Mouse (Mus musculus) brown adipose tissue, adult 24 weeks (tissue): ENCODE results near the gene Tenm2. TPM values are rescaled to one million over a fixed set of nuclear protein-coding genes. Genes with fewer than 3 reads are reported as not detected.

Experiments
- H3K27ac ChIP-seq: fragments of 200-500 bp; replicated peaks from 2 replicates; pipeline ENCODE4 v1.5.1; 2012; ENCODE audit warnings: low read depth, mild to moderate bottlenecking, low read length
- H3K4me1 ChIP-seq: fragments of 200-500 bp; 2 replicates; pipeline ENCODE4 v1.6.1; 2012; ENCODE audit warnings: low read length, mixed read lengths; ENCODE audit not compliant: control insufficient read depth, insufficient read depth, insufficient read length
- H3K4me3 ChIP-seq: fragments of 200-500 bp; 2 replicates; pipeline ENCODE4 v1.5.1; 2012; ENCODE audit warnings: low read depth, mild to moderate bottlenecking, low read length, moderate library complexity; ENCODE audit not compliant: insufficient read depth
- polyA plus RNA-seq: library from polyadenylated mRNA; stranded (reverse); fragments of >200 nt; gene quantifications from 2 replicates; pipeline ENCODE4 v1.2.4, GENCODE M21; 2012; ENCODE audit not compliant: missing spikeins, insufficient read depth, insufficient read length

Tenm2 gene
- polyA plus RNA-seq, 1 experiment = not detected

DNA sequence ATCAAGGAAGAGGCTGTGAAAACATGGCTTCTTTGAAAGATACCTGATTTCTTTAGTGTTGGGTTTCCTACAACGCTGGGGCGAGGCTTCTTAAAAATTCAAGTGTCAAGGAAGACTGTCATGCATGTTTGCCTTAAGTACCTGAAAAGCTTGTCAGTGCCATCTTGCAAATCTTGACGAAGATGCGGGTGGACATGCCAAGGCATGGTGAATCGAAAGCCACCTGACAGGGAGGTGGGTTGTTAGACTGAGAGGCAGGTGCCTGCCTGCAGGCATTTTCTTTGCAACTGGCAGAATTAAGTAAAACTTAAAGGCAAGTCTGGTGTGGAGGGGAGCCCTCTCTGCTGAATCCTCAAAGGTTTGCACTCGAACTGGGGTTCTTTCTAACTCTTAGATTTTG lies 949.5 kb downstream of the Tenm2 start:
- no peak overlapping the region for H3K27ac ChIP-seq
- no peaks in the 10 kb centered on the region for H3K4me1 ChIP-seq
- no peak overlapping the region for H3K4me3 ChIP-seq

DNA sequence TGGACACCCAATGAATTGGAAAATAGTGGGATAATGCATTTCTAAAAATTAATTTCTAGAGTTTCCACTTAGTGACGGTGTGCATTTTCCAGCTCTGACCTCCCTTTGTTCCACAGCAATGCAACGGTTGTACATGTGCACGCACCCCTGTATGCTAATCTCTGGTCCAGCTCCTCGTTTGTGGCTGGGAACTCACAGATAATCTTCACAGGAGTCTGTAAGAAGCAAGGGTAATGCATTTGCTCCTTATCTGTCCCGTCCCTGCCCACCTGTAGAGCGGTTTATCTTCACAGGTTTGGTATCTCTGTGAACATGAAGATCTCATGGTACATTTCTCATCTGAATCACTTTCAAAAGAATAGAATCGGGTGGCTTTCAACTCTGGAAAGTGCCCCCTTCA lies 955.2 kb downstream of the Tenm2 start:
- Histone ChIP-seq H3K27ac (no peak overlapping the region), H3K4me1 (no peaks in the 10 kb centered on the region), H3K4me3 (no peak overlapping the region)

DNA sequence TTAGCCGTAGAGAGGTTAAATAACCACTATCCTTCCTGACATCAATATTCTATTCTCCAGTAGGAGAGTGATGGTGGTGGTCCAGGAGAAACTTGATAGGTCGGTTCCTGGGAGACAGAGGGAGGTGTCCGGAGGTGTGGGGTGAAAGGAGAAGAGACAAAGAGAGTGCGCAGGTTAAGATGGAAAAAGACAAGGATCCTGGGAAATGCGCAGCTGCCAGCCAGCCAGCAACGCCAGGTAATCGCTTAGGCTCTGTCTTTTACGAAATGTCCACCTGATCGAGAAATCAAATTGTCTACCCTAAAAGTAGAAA lies 957.9 kb downstream of the Tenm2 start:
- no peak overlapping the region for H3K27ac ChIP-seq
- no peak overlapping the region for H3K4me3 ChIP-seq
- H3K4me1 ChIP-seq = no peaks in the 10 kb centered on the region

DNA sequence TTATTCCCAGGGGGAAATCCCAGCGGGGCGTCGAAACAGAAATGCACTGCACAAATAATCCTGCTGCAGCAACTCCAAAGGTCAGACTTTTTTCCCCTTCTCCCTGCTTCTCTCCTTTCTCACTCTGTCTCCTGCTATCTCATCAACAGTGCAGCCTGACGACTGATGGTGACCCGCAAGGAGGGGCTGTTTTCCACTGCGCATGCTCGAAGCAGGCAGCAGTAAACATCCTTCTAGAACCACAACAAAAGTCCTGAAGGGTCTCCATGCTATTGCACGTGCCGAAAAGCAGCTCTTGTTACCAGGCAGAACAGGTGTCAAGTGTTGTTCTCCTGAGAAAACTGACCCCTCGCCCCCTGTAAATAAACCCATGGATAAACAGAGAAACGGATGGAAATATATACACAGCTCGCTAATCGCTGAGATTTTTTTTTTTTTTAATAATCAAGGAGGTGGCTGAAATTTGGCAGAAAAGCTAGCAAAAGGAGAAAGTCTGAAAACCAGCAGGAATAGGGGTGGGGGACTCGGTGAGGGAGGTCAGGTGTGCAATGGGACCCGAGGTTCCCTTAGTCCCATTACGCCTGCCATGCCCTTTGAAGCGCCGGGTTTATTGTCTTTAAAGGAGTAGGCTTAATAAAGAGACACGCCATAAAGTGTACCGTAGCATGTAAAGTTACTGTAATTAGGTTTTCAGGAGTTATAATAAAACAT lies 958.4 kb downstream of the Tenm2 start:
- no peak overlapping the region for H3K4me3 ChIP-seq
- no peaks in the 10 kb centered on the region for H3K4me1 ChIP-seq
- H3K27ac ChIP-seq = no peak overlapping the region

DNA sequence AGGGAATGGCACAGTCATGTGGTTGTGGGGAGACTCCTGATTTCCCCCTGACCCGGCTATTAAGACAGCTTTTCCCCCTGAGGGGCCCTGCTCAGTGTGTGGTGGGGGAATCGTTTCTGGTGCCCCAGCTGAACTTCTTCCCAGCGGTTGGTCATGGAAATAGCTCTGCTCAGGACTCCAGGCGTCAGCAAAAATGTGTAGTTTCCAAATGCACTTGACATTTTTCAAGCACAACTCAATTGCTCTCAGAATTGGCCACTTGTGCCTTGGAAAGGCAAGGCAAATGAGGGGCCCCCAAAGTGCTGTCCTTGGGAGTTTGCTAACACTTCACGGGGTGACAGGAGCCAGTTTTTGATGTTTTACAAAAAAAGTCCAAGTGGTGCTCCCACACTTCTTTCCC lies 959.7 kb downstream of the Tenm2 start:
- H3K4me3 ChIP-seq = no peak overlapping the region
- H3K27ac ChIP-seq = no peak overlapping the region
- no peaks in the 10 kb centered on the region for H3K4me1 ChIP-seq

DNA sequence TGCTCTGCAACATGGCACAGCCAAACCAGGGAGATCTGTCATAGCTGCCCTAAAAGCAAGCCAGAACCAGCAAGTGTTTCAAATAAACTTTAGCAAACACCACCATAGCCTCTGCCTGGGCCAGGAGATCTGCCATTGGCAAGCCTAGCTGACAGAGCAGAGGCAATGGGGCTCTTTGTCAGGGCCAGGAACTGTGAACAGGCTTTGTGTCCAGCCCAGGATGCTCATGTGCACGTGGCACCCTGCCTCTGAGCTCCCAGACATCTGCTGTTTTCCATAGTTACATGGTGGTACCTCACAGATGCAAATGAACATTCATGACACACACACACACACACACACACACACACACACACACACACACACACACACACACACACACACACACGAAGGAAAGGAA lies 963.6 kb downstream of the Tenm2 start:
- Histone ChIP-seq H3K4me1 (no peaks in the 10 kb centered on the region), H3K4me3 (no peak overlapping the region), H3K27ac (no peak overlapping the region)

DNA sequence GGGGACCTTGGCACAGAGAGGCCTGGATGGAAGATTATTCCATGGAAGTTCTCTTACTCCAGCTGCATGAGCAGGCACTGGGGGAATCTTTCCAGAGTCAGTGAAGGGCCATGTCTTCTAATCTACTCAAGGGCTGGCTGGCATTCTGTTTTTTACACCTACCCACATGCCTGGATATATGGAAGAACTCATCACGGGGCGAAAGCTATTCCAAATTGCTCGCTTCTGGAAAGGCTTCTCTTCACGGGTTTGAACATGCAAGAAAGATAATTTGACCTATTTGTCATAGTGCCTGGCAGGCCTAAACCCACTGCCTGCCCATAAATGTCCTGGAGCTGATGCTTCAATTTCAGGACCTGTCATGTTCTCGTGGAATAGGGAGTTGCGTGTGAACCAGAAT lies 965.8 kb downstream of the Tenm2 start:
- Histone ChIP-seq H3K4me3 (no peak overlapping the region), H3K4me1 (no peaks in the 10 kb centered on the region), H3K27ac (no peak overlapping the region)

DNA sequence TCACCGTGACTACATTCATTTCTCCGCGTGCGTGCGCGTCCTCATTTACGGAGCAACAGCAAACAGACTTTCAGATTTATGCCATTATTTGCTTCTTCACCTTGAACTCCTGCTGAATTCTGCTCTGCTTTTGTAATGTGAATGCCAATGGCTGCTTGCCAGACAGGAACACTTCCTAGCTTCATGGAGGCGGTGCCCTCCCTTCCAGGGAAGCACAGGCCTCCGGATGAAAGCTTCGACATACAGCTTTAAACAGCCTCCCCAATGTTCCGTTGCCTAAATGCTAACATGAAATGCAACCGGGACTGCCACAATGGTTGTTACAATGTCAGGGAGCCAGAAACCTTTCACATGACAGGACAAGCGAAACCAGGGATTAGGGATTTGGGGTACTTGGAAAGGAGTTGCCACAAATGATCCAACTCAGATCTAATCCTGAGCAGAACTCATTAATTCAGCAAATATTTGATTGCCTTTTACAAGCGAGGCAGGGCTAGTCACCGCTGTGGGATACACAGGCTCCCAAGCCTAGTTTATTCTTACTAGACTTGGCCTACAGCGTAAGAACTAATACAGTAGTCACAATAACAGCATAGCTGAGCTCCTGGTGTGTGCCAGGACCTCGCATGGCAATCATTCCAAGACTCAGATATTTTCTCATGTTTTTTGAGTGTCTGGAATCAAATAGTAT lies 970.8 kb downstream of the Tenm2 start:
- no peak overlapping the region for H3K27ac ChIP-seq
- no peak overlapping the region for H3K4me3 ChIP-seq
- H3K4me1 ChIP-seq = no peaks in the 10 kb centered on the region

DNA sequence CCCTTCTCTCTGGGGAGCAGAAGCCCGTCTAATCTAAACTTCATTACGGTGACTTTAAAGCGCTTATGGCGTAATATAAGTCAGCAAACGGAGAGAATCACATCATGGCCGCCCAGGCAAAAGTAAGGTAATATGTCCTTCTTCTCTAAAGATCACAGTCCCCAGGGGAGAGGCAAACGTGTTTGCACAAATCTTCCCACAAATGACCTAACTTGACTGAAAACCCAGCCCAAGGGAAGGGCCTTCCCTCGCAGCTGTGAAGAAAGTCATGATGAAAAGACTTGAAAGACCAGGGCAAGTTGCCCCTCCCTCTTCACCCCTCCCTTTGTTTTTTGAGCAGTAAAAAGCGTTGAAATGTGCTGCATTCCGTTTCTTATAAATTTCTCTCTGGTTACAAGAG lies 971.9 kb downstream of the Tenm2 start:
- Histone ChIP-seq H3K4me3 (no peak overlapping the region), H3K27ac (no peak overlapping the region), H3K4me1 (no peaks in the 10 kb centered on the region)

DNA sequence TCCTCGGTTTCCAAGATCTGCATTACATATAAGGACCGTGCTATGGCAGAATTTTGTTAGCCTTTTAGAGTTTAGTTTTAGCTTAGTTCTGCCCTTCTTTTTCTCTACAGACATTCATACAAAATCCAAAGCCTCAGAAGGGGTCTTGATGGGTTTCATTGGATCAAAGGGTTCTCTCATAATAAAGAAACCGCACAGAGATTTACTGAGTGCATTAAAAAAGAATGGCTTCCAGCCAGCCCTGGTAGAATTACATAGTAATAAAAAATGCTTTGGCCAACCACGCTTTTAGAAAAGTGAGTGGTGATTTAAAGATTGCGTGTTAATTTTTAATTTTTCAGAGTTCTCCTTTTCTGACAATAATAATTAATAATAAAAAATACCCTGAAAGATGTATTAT lies 978.6 kb downstream of the Tenm2 start:
- H3K4me1 ChIP-seq = no peaks in the 10 kb centered on the region
- no peak overlapping the region for H3K4me3 ChIP-seq
- H3K27ac ChIP-seq = no peak overlapping the region

DNA sequence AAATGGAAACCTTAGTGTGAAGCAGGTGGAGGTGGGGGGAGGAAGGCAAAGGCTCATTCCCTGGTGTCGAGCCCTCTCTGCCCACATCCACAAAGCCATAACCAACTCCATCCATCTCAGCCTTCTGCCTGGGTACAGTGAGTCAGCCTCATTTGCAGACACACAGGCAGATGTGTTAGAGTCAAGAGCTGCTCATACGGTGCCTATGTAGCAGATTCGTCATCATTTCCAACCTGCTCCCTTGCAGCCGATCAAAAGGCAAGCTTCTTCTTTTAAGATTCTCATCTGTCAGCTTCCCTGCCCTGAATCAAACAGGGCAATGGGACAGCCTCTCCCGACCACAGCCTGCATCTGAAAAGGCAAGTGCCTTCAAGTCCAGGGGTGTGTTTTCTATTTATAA lies 979.0 kb downstream of the Tenm2 start:
- Histone ChIP-seq H3K27ac (no peak overlapping the region), H3K4me1 (no peaks in the 10 kb centered on the region), H3K4me3 (no peak overlapping the region)

DNA sequence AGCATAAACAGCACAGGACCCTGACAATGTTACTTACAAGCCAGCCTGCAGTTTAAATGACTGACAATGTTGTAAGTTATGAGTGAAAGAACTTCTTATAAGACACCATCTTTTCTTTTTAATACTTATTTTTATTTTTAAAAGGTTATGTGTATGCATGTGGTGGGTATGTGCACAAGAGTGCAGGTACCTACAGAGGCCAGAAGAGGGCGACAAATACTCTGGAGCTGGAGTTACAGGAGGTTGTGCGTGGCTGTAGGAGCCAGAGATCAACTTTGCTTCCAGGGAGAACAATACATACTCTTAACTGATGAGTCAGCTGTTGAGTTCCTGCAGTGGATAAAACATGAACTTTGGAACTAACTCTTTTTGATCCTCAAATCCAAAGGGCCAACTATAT lies 981.7 kb downstream of the Tenm2 start:
- Histone ChIP-seq H3K4me1 (no peaks in the 10 kb centered on the region), H3K4me3 (no peak overlapping the region), H3K27ac (no peak overlapping the region)

DNA sequence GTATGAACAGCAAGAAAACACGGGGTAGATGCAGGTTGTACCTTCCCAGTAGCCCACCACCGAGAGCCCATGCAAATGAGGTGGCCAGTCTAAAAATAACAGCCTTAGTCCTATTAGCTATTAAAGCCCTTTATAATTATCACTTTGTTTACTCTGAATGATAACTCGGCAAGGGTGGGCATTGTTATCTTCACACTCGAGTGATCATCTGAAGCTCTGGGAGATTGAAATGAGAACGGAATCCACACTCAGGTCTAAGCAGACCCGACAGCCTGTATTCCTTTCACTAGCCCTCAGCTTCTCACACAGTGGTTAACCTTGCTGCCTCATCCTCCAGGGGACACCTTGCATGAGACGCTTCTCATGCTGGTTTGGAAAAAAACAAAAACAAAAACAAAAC lies 985.7 kb downstream of the Tenm2 start:
- H3K4me1 ChIP-seq = no peaks in the 10 kb centered on the region
- no peak overlapping the region for H3K4me3 ChIP-seq
- H3K27ac ChIP-seq = no peak overlapping the region

DNA sequence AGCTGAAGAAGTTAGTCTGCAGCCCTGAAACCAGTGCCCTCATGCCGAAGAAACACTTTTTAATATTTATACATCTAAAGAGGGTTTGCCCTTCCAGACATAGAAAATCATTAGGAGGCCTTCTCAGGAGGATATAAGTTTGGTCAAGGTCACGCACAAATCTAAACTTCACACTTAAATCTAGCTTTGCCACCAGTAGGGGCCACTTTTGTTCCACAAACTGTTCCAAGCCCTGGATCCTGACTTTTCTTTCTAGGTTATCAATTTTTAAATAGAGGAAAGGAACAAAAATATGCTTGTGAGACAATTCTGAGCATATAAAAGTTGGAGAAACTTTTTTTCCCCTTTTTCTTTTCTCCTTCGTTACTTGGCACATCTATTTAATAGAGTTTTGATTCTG lies 989.6 kb downstream of the Tenm2 start:
- H3K4me1 ChIP-seq = no peaks in the 10 kb centered on the region
- no peak overlapping the region for H3K4me3 ChIP-seq
- no peak overlapping the region for H3K27ac ChIP-seq

DNA sequence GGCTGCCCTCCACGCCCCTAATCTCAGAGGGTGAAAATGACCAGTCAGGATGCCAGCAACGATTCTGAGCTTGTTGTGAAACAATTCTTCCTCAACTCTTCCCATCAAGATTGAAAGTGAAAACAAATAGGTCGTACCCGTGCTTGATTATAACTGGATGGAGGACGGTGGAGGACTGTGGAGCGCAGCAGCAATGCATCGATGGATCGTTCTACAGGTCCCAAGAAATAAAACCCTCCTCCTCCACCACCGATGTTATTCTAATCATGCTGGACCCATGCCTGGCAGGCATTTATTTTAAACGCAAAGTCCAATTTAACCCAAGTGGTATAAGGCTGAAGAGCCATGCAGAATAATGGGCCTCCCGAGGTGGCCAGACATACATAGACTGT lies 991.3 kb downstream of the Tenm2 start:
- Histone ChIP-seq H3K4me3 (no peak overlapping the region), H3K4me1 (no peaks in the 10 kb centered on the region), H3K27ac (no peak overlapping the region)

DNA sequence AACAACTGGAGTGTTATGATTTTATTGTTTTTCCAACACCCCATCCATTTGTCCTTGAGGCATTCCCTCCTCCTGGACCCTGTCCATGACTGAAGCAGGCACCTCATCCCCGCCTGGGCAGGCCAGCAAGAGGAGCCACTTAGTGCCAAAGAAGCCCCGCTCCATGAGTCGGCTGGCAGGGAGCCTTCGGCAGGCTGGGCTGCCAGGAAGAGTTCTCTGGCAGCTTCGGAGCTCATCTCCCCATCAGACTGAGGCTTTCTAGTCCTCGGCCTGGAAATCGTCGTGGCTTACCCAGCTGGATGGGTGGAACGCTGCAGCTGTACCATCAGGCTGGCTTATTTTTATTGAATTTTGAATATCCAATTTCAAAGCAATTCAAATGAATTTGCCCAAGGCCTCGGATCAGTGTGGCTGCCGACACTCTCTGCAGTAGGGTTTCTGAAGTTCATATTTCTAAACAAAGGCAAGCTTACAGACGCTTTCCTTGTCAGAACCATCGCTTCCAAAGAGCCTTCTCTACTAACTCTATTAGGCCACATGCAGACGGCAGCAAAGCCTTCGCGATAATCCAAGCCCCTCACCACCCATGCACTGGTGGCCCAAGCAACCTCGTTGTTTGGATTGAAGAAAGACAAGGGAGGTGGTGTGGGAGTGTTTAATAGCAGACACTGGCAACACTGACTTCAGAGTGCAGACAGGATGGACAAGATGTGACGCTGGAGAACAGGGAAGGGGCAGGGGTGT lies 991.8 kb downstream of the Tenm2 start:
- Histone ChIP-seq H3K4me3 (no peak overlapping the region), H3K27ac (no peak overlapping the region), H3K4me1 (no peaks in the 10 kb centered on the region)
